Mouse (Mus musculus) heart, embryonic 10.5 days (tissue): ENCODE data around the gene Ftsj3. TPM values are rescaled to one million over a fixed set of nuclear protein-coding genes. Genes with fewer than 3 reads are reported as not detected.
A peak's percentile ranks its signal among the peaks of the same experiment; 100 is the strongest.

ENCODE experiments used
- DNase-seq: peaks from one replicate; pipeline ENCODE4 v3.0.0-alpha.2; 2017; ENCODE audit warnings: low spot score
- H3K27ac ChIP-seq: fragments of 300-500 bp; sonication (generic); 2 replicates; pipeline ENCODE4 v1.5.1; 2016; ENCODE audit warnings: mild to moderate bottlenecking
- H3K27me3 ChIP-seq: fragments of 300-500 bp; sonication (generic); 2 replicates; pipeline ENCODE4 v1.6.1; 2016; ENCODE audit warnings: mild to moderate bottlenecking; ENCODE audit not compliant: poor library complexity, insufficient read depth, severe bottlenecking
- H3K36me3 ChIP-seq: fragments of 300-500 bp; sonication (generic); 2 replicates; pipeline ENCODE4 v1.6.1; 2016; ENCODE audit warnings: mild to moderate bottlenecking, moderate library complexity
- H3K4me1 ChIP-seq: fragments of 300-500 bp; sonication (generic); 2 replicates; pipeline ENCODE4 v1.6.1; 2016; ENCODE audit warnings: mild to moderate bottlenecking
- H3K4me3 ChIP-seq: fragments of 300-500 bp; sonication (generic); 2 replicates; pipeline ENCODE4 v1.5.1; 2016; ENCODE audit warnings: mild to moderate bottlenecking, moderate library complexity
- H3K9me3 ChIP-seq: fragments of 300-500 bp; sonication (generic); 2 replicates; pipeline ENCODE4 v1.6.1; 2016; ENCODE audit warnings: mild to moderate bottlenecking, moderate library complexity
- WGBS: fragments of 180-500 bp; shearing (Covaris S2); methylation state at CpG from one replicate; pipeline ENCODE4 v1.1.7; 2016; 5-methylcytosine and 5-hydroxymethylcytosine counted together
- polyA plus RNA-seq: library from polyadenylated mRNA; unstranded; fragments of >200 nt; fragmentation: Nextera tagmentation; extraction: Ambion mirVana; gene quantifications from 2 replicates; pipeline ENCODE4 v1.2.1, GENCODE M21; 2016

The Ftsj3 gene
- 55.9 and 71.1 TPM in 2 replicates for polyA plus RNA-seq

DNA sequence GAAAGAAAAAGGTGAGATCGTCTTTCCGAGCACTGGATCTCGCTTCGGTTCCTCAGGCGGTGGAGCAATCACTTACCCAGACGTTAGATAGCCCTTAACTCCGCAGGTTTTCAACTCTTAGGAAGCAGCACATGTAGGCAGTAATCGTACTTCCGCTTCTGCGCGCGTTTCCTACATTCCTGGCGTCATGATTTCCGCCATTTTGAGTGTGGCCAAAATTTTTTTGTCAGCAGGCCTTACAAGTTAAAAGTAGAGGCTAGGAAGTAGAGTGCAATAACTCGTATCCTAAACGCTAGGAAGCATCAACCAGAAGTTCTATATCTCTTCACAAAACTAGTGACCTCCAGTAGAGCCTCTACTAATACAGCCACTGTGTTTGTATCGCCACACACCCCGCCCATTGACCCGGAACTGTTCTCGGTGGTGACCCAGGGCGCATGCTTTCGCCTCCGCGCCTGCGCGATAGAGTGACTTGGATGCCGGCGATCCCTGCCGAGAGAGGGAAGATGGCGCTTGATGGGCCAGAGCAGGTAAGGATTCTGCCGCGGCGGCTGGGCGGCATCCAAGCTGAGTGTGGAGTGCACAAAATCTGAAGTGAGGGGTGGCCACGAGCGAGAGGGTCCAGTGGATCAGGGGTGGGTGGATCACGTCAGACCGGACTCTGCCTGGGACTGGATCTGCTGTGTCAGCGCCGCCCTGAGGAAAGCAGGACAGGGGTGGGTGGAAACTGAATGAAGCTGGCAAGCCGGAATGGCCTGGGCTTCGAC lies at the start of gene Ftsj3, which contains the start of gene Psmc5:
Ftsj3 (minus strand) TSS at position 395 of the 767 bp plus-strand sequence.
Psmc5 (plus strand) TSS at position 470 of the 767 bp plus-strand sequence.
- under 1% methylated on average over 42 of the region's 42 CpGs for WGBS
- Histone ChIP-seq H3K27me3 (no peaks in the 10 kb centered on the region), H3K27ac (peak within 1 kb of the TSS; percentile 95), H3K4me3 (peak within 1 kb of the TSS; percentile 83), H3K4me1 (peaks cover 19% of the 10 kb centered on the region), H3K36me3 (peaks cover 68% of the 10 kb centered on the region), H3K9me3 (no peaks in the 10 kb centered on the region)
- peak; percentile 98 for DNase-seq

DNA sequence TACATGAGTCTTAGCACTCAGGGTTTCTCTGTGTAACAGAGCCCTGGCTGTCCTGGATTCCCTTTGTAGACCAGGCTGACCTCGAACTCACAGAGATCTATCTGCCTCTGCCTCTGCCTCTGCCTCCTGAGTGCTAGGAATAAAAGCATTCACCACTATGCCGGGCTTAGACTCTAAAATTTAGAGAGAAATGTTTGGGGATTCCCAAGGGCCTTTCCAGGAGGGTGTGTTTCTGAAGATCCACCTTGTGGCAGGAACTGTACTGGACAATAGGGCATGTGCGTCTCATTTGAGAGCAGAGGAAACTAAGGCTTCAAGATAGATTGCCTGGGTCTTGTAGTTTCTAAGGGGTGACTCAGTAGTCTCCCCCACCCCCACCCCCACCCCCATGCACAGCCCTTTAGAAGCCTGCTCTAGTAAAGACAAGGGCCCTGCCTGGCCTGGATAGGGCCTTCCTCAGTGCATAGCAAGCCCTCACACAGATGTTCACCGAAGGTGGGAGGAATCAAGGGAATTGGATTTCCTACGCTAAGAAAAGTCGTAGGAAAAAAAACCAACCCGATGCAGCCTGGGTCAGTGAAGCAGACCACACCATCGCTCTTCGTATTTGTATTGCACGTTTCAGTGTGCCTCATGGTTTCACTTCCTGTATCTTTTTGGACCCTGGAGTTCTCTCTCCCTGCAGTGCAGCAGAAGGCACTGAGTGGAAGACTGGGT lies 49.6 kb upstream of the Ftsj3 start:
- peaks cover 10% of the 10 kb centered on the region; the same call in 1 of the 2 replicates for H3K27me3 ChIP-seq
- H3K9me3 ChIP-seq = no peaks in the 10 kb centered on the region
- 79% methylated on average over 10 of the region's 10 CpGs for WGBS
- H3K4me3 ChIP-seq = no peak overlapping the region
- H3K36me3 ChIP-seq = no peaks in the 10 kb centered on the region
- H3K4me1 ChIP-seq = 0 out of 2 replicates have a peak, but pooled peaks cover 2% of the 10 kb centered on the region
- no peak for DNase-seq
- no peak overlapping the region for H3K27ac ChIP-seq

DNA sequence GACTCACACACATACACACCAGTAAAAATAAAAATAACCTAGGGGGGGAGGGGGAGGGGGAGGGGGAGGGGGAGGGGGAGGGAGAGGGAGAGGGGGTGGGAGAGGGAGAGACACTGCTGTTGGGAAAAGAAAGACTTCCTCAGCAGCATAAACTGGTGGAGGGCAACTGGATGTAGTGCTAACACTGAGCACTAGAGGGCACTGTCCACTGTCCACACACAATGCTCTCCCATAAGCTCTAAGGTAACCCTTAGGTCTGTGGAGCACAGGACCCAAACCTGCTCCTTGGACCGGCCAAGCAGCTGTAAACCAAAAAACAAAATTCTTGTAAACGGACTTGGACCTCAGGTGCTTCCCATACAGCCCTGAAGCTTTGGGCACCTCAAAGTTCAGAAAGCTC lies 46.8 kb upstream of the Ftsj3 start:
- Histone ChIP-seq H3K27ac (no peak overlapping the region), H3K4me1 (no peaks in the 10 kb centered on the region), H3K27me3 (peaks cover 10% of the 10 kb centered on the region; the same call in 1 of the 2 replicates), H3K36me3 (no peaks in the 10 kb centered on the region), H3K4me3 (no peak overlapping the region), H3K9me3 (no peaks in the 10 kb centered on the region)
- WGBS = 19% methylated on average over 2 of the region's 2 CpGs
- DNase-seq = no peak

DNA sequence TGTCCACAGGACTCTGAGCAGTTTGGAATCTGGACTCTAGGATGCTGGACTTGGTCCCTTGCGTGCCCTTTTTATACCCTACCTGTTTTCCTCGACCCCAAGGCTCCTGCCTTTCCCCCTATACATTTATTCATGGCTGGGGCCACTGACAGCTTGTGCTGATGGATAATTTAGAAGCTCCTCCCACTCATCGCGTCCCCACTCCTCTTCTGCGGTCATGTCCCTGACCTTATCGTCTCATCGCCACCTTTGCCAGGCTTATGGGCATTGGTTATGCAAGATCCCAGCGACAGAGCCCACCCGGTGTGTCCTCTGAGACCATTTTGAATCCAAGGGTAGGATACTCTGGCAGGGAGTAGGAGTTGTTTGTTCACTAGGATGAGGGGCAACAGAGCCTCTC lies 45.9 kb upstream of the Ftsj3 start, which contains the start of gene Gh:
Gh (minus strand) TSS at position 101 of the 400 bp plus-strand sequence.
- H3K4me1 ChIP-seq = no peaks in the 10 kb centered on the region
- H3K4me3 ChIP-seq = no peak within 1 kb of the TSS
- no peaks in the 10 kb centered on the region for H3K9me3 ChIP-seq
- H3K36me3 ChIP-seq = no peaks in the 10 kb centered on the region
- DNase-seq = no peak
- no peak within 1 kb of the TSS for H3K27ac ChIP-seq
- WGBS = 78% methylated on average over 9 of the region's 9 CpGs
- peaks cover 10% of the 10 kb centered on the region; the same call in 1 of the 2 replicates for H3K27me3 ChIP-seq

DNA sequence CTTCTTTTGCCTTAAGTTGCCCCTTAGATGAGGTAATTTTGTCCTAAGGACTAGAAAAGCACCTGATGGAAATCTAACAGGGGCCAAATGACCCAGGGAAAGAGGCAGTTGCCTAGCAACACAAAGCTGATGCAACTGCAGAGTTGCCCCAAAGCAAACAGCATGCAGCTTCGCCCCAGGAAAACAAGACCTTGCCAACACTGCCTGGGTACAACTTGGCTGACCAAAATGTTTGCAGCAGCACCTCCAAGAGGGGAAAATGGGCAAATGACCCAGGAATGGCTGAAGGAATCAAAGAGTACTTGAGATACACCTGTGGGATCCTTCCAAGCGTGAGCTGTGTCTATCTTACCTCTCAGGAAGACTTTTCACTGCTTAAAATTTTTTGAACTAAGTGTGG lies 36.0 kb upstream of the Ftsj3 start:
- WGBS = 95% methylated on average over 2 of the region's 2 CpGs
- DNase-seq = no peak
- H3K27me3 ChIP-seq = no peaks in the 10 kb centered on the region
- no peaks in the 10 kb centered on the region; the same call in none of the 2 replicates for H3K4me1 ChIP-seq
- H3K36me3 ChIP-seq = no peaks in the 10 kb centered on the region
- no peaks in the 10 kb centered on the region for H3K9me3 ChIP-seq
- no peak overlapping the region for H3K27ac ChIP-seq
- no peak overlapping the region for H3K4me3 ChIP-seq

DNA sequence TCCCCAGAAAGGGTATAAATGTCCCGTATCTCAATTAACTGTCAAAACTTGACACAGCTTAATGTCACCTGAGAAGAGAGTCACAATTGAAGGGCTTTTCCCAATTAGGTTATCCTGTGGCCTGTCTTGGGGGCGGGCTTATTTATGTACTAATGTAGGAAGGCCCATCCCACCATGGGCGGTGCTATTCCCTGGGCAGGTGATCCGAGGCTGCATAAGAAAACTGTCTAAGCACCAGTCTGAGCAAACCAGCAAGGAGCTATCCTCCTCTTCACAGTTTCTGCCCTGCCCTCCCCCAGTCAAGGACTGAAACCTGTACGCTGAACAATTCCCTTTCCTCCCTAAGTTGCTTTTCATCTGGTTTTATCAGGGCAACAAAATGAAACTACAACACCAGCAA lies 34.5 kb upstream of the Ftsj3 start:
- Histone ChIP-seq H3K27me3 (0 out of 2 replicates have a peak, but pooled peaks cover 1% of the 10 kb centered on the region), H3K36me3 (no peaks in the 10 kb centered on the region), H3K27ac (no peak overlapping the region), H3K9me3 (no peaks in the 10 kb centered on the region), H3K4me3 (no peak overlapping the region), H3K4me1 (no peaks in the 10 kb centered on the region; the same call in none of the 2 replicates)
- no peak for DNase-seq
- WGBS = 83% methylated on average over 5 of the region's 5 CpGs

DNA sequence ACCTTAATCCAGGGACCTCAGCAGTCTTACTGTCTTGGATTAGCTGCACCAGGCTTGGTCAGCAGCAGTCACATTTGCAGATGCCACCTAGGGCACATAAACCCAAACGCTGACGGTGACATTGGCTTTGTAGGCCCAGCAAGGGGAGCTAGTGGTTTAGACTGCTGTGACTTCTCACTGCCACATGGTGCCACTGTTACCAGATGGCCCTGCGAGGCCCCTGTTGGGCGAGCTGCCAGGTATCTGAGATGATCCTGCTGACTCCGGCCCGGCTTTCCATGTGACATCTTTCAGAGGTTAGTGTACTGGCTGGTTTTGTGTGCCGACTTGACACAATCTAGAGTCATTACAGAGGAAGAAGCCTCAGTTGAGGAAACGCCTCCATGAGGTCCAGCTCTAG lies 33.5 kb upstream of the Ftsj3 start:
- Histone ChIP-seq H3K9me3 (no peaks in the 10 kb centered on the region), H3K4me1 (no peaks in the 10 kb centered on the region; the same call in none of the 2 replicates), H3K27ac (no peak overlapping the region), H3K4me3 (no peak overlapping the region), H3K27me3 (0 out of 2 replicates have a peak, but pooled peaks cover 4% of the 10 kb centered on the region), H3K36me3 (no peaks in the 10 kb centered on the region)
- no peak for DNase-seq
- 61% methylated on average over 8 of the region's 8 CpGs for WGBS

DNA sequence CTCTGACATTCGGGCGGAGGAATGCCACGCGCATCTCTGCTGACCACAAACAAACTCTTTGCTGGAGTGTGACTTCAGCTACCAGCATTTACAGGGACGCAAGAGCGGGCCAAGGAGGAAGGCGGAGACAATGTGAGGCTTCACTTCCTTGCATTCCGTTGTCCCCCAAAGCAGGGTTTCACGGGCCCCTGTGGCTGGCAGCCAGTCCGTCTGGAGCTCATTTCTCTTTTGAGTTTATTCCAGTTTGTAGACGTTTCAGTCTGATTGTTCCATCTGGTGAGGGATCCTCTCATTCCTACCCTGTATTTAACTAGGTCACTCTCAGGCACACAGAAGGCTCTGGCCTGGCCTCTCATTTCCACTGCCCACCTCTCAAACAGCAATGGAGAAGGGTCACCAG lies 31.1 kb upstream of the Ftsj3 start:
- no peaks in the 10 kb centered on the region for H3K9me3 ChIP-seq
- no peaks in the 10 kb centered on the region for H3K36me3 ChIP-seq
- no peak overlapping the region for H3K4me3 ChIP-seq
- no peak overlapping the region for H3K27ac ChIP-seq
- DNase-seq = no peak
- H3K27me3 ChIP-seq = peaks cover 4% of the 10 kb centered on the region; the same call in 1 of the 2 replicates
- WGBS = 74% methylated on average over 11 of the region's 11 CpGs
- H3K4me1 ChIP-seq = no peaks in the 10 kb centered on the region; the same call in none of the 2 replicates

DNA sequence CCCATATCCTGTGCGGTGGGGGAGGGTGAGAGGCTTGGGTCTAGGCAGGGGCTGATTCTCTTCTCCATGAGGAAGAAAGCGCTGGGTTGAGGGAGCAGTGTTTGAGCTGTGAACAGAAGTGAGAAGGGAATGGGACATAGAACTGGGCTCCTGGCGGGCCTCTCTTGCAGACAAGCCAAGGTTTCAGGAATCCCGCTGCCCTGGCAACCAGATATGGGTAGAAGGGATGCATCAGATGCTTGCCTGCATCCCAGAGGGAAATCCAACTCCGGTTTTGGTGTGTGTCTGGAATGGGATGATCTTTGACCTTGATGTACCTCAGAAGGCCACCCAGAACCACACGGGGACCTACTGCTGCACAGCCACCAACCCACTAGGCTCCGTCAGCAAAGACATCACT lies 30.3 kb upstream of the Ftsj3 start:
- H3K36me3 ChIP-seq = no peaks in the 10 kb centered on the region
- H3K4me1 ChIP-seq = no peaks in the 10 kb centered on the region; the same call in none of the 2 replicates
- no peak overlapping the region for H3K27ac ChIP-seq
- no peak for DNase-seq
- peaks cover 4% of the 10 kb centered on the region; the same call in 1 of the 2 replicates for H3K27me3 ChIP-seq
- no peak overlapping the region for H3K4me3 ChIP-seq
- no peaks in the 10 kb centered on the region for H3K9me3 ChIP-seq
- WGBS = 72% methylated on average over 7 of the region's 7 CpGs

DNA sequence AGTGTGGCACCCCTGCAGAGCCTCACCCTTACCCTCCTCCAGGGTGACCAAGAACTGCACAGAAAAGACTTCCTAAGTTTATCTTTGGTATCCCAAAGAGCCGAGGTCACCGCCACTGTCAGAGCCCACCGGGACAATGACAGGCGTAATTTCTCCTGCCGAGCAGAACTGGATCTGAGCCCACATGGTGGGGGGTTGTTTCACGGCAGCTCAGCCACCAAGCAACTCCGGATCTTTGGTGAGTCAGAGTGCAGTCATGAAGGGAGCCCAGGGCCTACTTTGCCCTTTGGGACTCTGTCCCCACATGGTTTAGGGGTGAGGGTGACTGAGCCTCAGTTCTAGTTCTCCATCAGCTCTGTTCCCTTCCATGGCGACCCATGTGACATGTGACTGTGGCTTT lies 28.2 kb upstream of the Ftsj3 start:
- no peak for DNase-seq
- Histone ChIP-seq H3K9me3 (no peaks in the 10 kb centered on the region), H3K27ac (no peak overlapping the region), H3K4me3 (no peak overlapping the region), H3K4me1 (no peaks in the 10 kb centered on the region), H3K27me3 (peaks cover 4% of the 10 kb centered on the region; the same call in 1 of the 2 replicates), H3K36me3 (no peaks in the 10 kb centered on the region)
- WGBS = 67% methylated on average over 8 of the region's 8 CpGs

DNA sequence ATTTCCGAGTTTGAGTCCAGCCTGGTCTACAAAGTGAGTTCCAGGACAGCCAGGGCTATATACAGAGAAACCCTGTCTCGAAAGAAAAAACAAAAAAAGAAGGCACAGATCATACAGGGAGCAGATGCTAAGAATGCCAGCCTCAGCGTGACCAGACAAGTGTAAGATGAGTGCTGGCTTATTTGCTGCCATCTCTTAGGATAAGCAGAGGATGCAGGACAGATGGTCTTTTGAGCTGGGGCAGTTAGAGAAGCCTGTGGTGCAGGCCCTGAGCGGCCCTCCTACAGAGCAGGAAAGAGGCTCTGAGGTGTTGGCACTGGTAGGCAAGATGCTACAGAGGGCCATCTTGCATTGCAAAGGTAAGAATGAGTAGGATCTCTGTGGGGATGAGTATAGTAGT lies 27.5 kb upstream of the Ftsj3 start:
- H3K36me3 ChIP-seq = no peaks in the 10 kb centered on the region
- H3K4me3 ChIP-seq = no peak overlapping the region
- no peak overlapping the region for H3K27ac ChIP-seq
- no peaks in the 10 kb centered on the region for H3K9me3 ChIP-seq
- no peak for DNase-seq
- WGBS = 70% methylated on average over 4 of the region's 4 CpGs
- peaks cover 4% of the 10 kb centered on the region; the same call in 1 of the 2 replicates for H3K27me3 ChIP-seq
- H3K4me1 ChIP-seq = no peaks in the 10 kb centered on the region

DNA sequence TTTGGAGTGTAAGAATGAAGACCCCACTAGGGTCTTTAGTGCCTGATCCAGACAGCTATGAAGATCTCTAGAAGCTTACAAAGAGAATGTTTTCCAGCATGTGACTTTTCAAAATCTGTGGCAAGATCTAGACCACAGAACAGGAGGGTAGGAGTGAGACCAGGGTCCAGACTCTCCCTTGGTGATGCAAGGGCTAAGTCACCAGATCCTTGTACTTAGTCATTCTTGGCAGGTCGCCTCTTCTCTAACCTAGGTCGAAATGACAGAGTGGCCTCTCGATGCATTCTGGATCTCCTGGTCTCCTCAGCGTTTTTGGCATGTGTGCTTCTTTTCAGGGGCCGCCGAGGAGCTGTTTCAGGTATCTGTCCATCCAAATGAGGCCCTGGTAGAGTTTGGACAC lies 26.6 kb upstream of the Ftsj3 start:
- DNase-seq = no peak
- H3K27me3 ChIP-seq = peaks cover 4% of the 10 kb centered on the region; the same call in 1 of the 2 replicates

DNA sequence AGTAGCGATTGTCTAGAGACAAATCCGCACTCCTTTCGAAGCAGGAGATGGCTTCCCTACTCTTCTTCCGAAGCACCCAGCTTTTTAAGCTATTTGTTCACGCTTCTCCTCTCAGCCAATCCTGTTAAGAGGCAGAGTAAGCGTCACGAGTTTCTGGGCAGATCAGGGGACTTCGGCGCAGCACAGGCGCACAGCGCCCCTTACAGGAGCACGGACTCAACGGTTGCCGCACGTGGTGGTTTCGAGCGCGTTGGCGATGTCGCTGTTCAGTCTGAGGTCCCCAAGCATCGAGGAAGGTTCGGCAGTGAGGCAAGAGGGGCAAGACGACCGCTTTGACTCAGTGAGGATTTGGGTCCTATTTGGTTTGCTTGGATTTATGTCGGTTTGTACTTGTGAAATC lies 20.6 kb upstream of the Ftsj3 start, which contains the start of gene Tcam1:
Tcam1 (plus strand) TSS at position 219 of the 400 bp plus-strand sequence.
- H3K36me3 ChIP-seq = no peaks in the 10 kb centered on the region
- peak; percentile 96 for DNase-seq
- WGBS = 9% methylated on average over 25 of the region's 25 CpGs
- H3K9me3 ChIP-seq = no peaks in the 10 kb centered on the region
- H3K27ac ChIP-seq = no peak within 1 kb of the TSS; the same call in 1 of the 2 replicates
- peaks cover 21% of the 10 kb centered on the region for H3K4me1 ChIP-seq
- H3K4me3 ChIP-seq = peak within 1 kb of the TSS; percentile 38
- H3K27me3 ChIP-seq = no peaks in the 10 kb centered on the region

More for the DNA sequence above, 26.6 kb upstream of the Ftsj3 start:
- WGBS = 79% methylated on average over 6 of the region's 6 CpGs
- H3K9me3 ChIP-seq = no peaks in the 10 kb centered on the region
- no peak overlapping the region for H3K27ac ChIP-seq
- H3K4me3 ChIP-seq = no peak overlapping the region
- no peaks in the 10 kb centered on the region for H3K4me1 ChIP-seq
- no peaks in the 10 kb centered on the region for H3K36me3 ChIP-seq
